Mouse (Mus musculus) cerebellum, adult 9-11 months (tissue): Measurements from ENCODE around the gene Ap1g2.

Experiments
- DNase-seq: peaks from one replicate; pipeline ENCODE4 v3.0.0; 2022

The Ap1g2 gene

GRCm38 (mm10) chr14:55054191-55054749 is 52.1 kb downstream of the Ap1g2 start:
- peak; percentile 94 for DNase-seq

- peak; percentile 98 for DNase-seq
Observed at GRCm38 (mm10) chr14:55053708-55054190, 52.6 kb downstream of the Ap1g2 start.

DNA sequence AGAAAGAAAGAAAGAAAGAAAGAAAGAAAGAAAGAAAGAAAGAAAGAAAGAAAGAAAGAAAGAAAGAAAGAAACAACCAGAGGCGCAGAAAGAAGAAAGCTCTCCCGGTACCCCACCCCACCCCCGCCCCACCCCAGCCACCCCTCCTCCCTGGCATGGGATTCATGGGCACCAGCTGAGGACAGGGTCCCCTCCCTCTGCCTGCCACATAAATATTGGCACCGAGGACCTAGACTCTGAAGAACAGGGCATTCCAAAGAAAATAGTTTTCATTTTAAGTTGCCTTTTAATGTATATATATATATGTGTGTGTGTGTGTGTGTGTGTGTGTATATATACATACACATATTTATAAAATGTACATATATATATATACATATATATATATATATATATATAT is 53.3 kb downstream of the Ap1g2 start:
- DNase-seq, result peak; percentile 53

DNA sequence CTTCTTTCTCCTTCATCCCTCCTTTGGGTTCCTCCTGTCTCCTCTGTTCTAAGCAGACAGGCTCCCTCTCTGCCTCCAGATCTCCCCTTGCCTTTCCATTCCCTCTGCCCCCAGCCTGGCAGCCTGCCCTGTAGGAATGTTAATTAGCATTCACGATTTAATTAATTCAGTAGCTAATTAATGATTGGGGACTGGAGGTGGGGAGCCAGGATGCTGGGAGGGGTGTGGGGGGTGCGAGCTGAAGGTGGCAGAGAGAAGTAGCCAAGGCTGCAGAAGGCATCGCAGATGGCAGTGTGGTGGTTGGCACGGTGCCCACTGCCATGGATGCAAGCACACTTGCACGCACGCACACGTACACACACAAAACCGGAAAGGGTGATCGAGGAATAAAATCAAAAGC is 53.9 kb downstream of the Ap1g2 start:
- peak; percentile 96 for DNase-seq
